ENCODE assay signal across 8 mouse cellular contexts in the genomic region with DNA sequence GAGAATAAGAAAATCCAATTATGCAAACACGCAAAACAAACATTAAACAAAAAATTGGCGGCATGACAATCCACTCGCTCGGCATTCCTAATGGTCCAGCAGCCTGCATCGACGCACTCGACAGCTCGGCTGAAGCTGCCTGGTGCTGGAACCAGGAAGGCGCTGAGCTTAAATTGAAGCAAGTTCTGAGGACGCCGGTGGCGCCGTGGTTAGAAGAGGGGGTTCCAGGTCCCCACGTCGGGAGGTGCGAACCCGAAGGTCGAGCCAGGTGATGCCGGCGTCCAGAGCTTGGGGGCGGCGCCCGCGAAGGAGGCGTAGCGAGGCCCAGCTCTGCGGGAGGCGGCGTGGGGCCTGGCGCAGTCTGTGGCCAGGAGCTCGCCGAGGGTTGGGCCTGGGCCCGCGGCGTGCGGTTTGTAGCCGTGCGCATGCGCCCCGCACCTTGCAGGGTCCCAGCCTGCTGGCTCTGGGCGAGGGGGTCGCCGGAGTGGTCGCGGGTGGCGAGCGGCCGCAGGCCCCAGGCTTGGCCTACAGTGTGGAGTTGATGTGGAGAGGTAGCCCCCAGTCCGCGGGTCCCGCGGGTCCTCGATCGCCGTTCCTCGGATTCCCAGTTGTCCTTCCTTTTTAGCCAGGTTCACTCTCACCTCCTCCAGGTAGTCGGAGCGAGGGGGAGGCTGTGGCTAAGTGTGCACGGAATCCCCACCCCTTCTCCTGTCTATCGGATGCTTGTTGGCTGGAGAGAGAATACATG. TPM values are rescaled to one million over a fixed set of nuclear protein-coding genes. Genes with fewer than 3 reads are reported as not detected.
DNase-seq lines count a peak whose midpoint lies in the region; ATAC-seq lines count a peak whose summit lies in the region.

No protein-coding gene starts in this region.

- 0 out of 2 replicates have a peak overlapping the region, but pooled peaks have one; percentile 31 for H3K27ac ChIP-seq in forebrain, embryonic 13.5 days
- H3K27ac ChIP-seq in liver, embryonic 16.5 days (ENCODE audit: low read length): no peak overlapping the region; the same call in 1 of the 2 replicates
- no peak overlapping the region for H3K27ac ChIP-seq in neural tube, embryonic 12.5 days

- H3K4me1 ChIP-seq in forebrain, embryonic 13.5 days: peaks cover 28% of the 10 kb centered on the region
- peaks cover 12% of the 10 kb centered on the region for H3K4me1 ChIP-seq in liver, embryonic 16.5 days (ENCODE audit: control insufficient read depth, low read depth, low read length)
- peaks cover 27% of the 10 kb centered on the region for H3K4me1 ChIP-seq in neural tube, embryonic 12.5 days

- H3K36me3 ChIP-seq in forebrain, embryonic 13.5 days (ENCODE audit: poor library complexity, severe bottlenecking): no peaks in the 10 kb centered on the region
- H3K36me3 ChIP-seq in liver, embryonic 16.5 days (ENCODE audit: control insufficient read depth, insufficient read depth): no peaks in the 10 kb centered on the region
- no peaks in the 10 kb centered on the region for H3K36me3 ChIP-seq in neural tube, embryonic 12.5 days

- H3K4me3 ChIP-seq in forebrain, embryonic 13.5 days: peak overlapping the region; percentile 83
- H3K4me3 ChIP-seq in liver, embryonic 16.5 days (ENCODE audit: low read depth, low read length): peak overlapping the region; percentile 82
- peak overlapping the region; percentile 70 for H3K4me3 ChIP-seq in neural tube, embryonic 12.5 days

- peaks cover 37% of the 10 kb centered on the region for H3K27me3 ChIP-seq in forebrain, embryonic 13.5 days
- H3K27me3 ChIP-seq in liver, embryonic 16.5 days (ENCODE audit: control insufficient read depth, insufficient read depth, low read depth, low read length): peaks cover 29% of the 10 kb centered on the region
- peaks cover 32% of the 10 kb centered on the region for H3K27me3 ChIP-seq in neural tube, embryonic 12.5 days (replicated peaks)

- intact Hi-C loops in heart, postnatal 10 days (cut with DNase I): loop anchor here (5.0 kb wide), 1 partner anchor 573 kb away; no protein-coding TSS in a partner anchor

- H3K9ac ChIP-seq in forebrain, embryonic 13.5 days: peak overlapping the region; percentile 85
- peak overlapping the region; percentile 71 for H3K9ac ChIP-seq in liver, embryonic 16.5 days (ENCODE audit: low read depth, low read length)
- H3K9ac ChIP-seq in neural tube, embryonic 12.5 days: peak overlapping the region; percentile 70

- peak overlapping the region; percentile 68 for H3K4me2 ChIP-seq in forebrain, embryonic 13.5 days
- peak overlapping the region; percentile 67 for H3K4me2 ChIP-seq in liver, embryonic 16.5 days (ENCODE audit: low read depth, low read length)
- H3K4me2 ChIP-seq in neural tube, embryonic 12.5 days (replicated peaks): peak overlapping the region; percentile 76

- under 1% methylated on average over 60 of the region's 60 CpGs for WGBS in forebrain, embryonic 13.5 days
- under 1% methylated on average over 58 of the region's 60 CpGs for WGBS in large intestine, adult 2 months
- under 1% methylated on average over 59 of the region's 60 CpGs for WGBS in liver, embryonic 16.5 days (ENCODE audit: insufficient replicate concordance)
- under 1% methylated on average over 60 of the region's 60 CpGs for WGBS in neural tube, embryonic 12.5 days

- peak; percentile 85 for DNase-seq in ES-CJ7 (ENCODE audit: low read depth, low spot score)
- peak; percentile 84 to 87 for DNase-seq in heart, postnatal 10 days
- DNase-seq in large intestine, adult 2 months (ENCODE audit: low read depth, low spot score): peak; percentile 56
- DNase-seq in testis, postnatal 10 days (ENCODE audit: low spot score): peak; percentile 85

- peak; percentile 82 for ATAC-seq in cerebellum, adult (ENCODE audit: insufficient number of reproducible peaks, low FRiP score, low TSS enrichment)
- ATAC-seq in forebrain, embryonic 13.5 days: peak; percentile 96
- peak; percentile 88 for ATAC-seq in liver, embryonic 16.5 days (ENCODE audit: low read depth)
- peak; percentile 96 for ATAC-seq in neural tube, embryonic 12.5 days (ENCODE audit: low FRiP score, low read depth)

- no peaks in the 10 kb centered on the region for H3K9me3 ChIP-seq in forebrain, embryonic 13.5 days (replicated peaks)
- H3K9me3 ChIP-seq in liver, embryonic 16.5 days (replicated peaks; ENCODE audit: control insufficient read depth, low read length): no peaks in the 10 kb centered on the region
- no peaks in the 10 kb centered on the region for H3K9me3 ChIP-seq in neural tube, embryonic 12.5 days

RNA-seq across cellular contexts. Expression of gene Shox2, which starts 4.1 kb away (rescaled TPM):
- 12.2 and 15.2 TPM in 2 replicates for polyA plus RNA-seq in forebrain, embryonic 13.5 days (2015; fragmentation: Nextera tagmentation; extraction: Ambion mirVana)
- total RNA-seq in heart, postnatal 10 days (2021): 1 to 10 TPM in 1 of 2 experiments, under 1 TPM in 1; 0.79 to 1.6 TPM
- not detected in 2 replicates for polyA plus RNA-seq in large intestine, adult 2 months (2012; rRNA removed)
- 0.18 and 0.25 TPM in 2 replicates for polyA plus RNA-seq in liver, embryonic 16.5 days (2015; fragmentation: Nextera tagmentation; extraction: Ambion mirVana)
- polyA plus RNA-seq in neural tube, embryonic 12.5 days (2016; fragmentation: Nextera tagmentation; extraction: Ambion mirVana): 28.4 and 28.9 TPM in 2 replicates

RNA-seq across cellular contexts. Expression of gene Rsrc1, which starts 4.5 kb away (rescaled TPM):
- 29.4 and 32.4 TPM in 2 replicates for polyA plus RNA-seq in forebrain, embryonic 13.5 days (2015; fragmentation: Nextera tagmentation; extraction: Ambion mirVana)
- total RNA-seq in heart, postnatal 10 days (2021): 10 to 100 TPM; 19.3 to 20.4 TPM
- polyA plus RNA-seq in large intestine, adult 2 months (2012; rRNA removed): 2.9 and 3.2 TPM in 2 replicates
- polyA plus RNA-seq in liver, embryonic 16.5 days (2015; fragmentation: Nextera tagmentation; extraction: Ambion mirVana): 6.1 and 6.9 TPM in 2 replicates
- polyA plus RNA-seq in neural tube, embryonic 12.5 days (2016; fragmentation: Nextera tagmentation; extraction: Ambion mirVana): 37.9 and 46.7 TPM in 2 replicates

Comparison
In these comparisons a context has a peak if more than half of its experiments do, and no peak if none do; other contexts are left out.
1. RNA of gene Shox2, which starts 4.1 kb away (polyA plus RNA-seq): 28.4 to 28.9 TPM in neural tube, embryonic 12.5 days and 12.2 to 15.2 TPM in forebrain, embryonic 13.5 days; 0.18 to 0.25 TPM in liver, embryonic 16.5 days and not detected in large intestine, adult 2 months; every median in the first group is over 10 times any median in the second.
2. Peak in every context shown above with its lines, with median percentiles within 50 percentile points of each other: DNase-seq, ATAC-seq, H3K4me2 ChIP-seq, H3K4me3 ChIP-seq and H3K9ac ChIP-seq.